Mouse (Mus musculus): Measurements from ENCODE around the gene Ntm. TPM values are rescaled to one million over a fixed set of nuclear protein-coding genes. Genes with fewer than 3 reads are reported as not detected.

Gene Ntm
- polyA plus RNA-seq, 2 experiments = 23.9 to 32.4 TPM

GRCm38 (mm10) chr9:29407954-29408353 lies 555.0 kb downstream of the Ntm start:
- no peaks in the 10 kb centered on the region for H3K36me3 ChIP-seq (ENCODE audit: control insufficient read depth, insufficient read depth, low read length)
- H3K4me2 ChIP-seq (replicated peaks; ENCODE audit: low read depth, low read length, severe bottlenecking) = no peak overlapping the region
- no peak overlapping the region for H3K27ac ChIP-seq (replicated peaks; ENCODE audit: low read depth, low read length)
- ATAC-seq (ENCODE audit: low FRiP score, low read depth) = no peak
- no peak for DNase-seq (ENCODE audit: low spot score)
- H3K4me3 ChIP-seq (replicated peaks; ENCODE audit: low read length) = no peak overlapping the region
- H3K9me3 ChIP-seq (ENCODE audit: control insufficient read depth, low read length) = no peaks in the 10 kb centered on the region
- no peak for TF ChIP-seq POLR2A (IDR thresholded peaks at IDR 0.05; ENCODE audit: borderline replicate concordance, extremely low read depth, insufficient read depth, insufficient read length)
- H3K4me1 ChIP-seq (ENCODE audit: control insufficient read depth, insufficient read depth, low read length) = peaks cover 7% of the 10 kb centered on the region; the same call in 1 of the 2 replicates
- peaks cover 37% of the 10 kb centered on the region for H3K27me3 ChIP-seq (ENCODE audit: control insufficient read depth, insufficient read depth, low read length)
- H3K9ac ChIP-seq (ENCODE audit: low read depth, low read length, severe bottlenecking) = no peak overlapping the region

- Histone ChIP-seq H3K27me3 (ENCODE audit: control insufficient read depth, insufficient read depth, low read length) (peaks cover 39% of the 10 kb centered on the region), H3K4me1 (ENCODE audit: control insufficient read depth, insufficient read depth, low read length) (peaks cover 4% of the 10 kb centered on the region; the same call in 1 of the 2 replicates), H3K4me2 (replicated peaks; ENCODE audit: low read depth, low read length, severe bottlenecking) (no peak overlapping the region), H3K4me3 (replicated peaks; ENCODE audit: low read length) (no peak overlapping the region), H3K36me3 (ENCODE audit: control insufficient read depth, insufficient read depth, low read length) (no peaks in the 10 kb centered on the region), H3K9me3 (ENCODE audit: control insufficient read depth, low read length) (no peaks in the 10 kb centered on the region), H3K9ac (ENCODE audit: low read depth, low read length, severe bottlenecking) (no peak overlapping the region), H3K27ac (replicated peaks; ENCODE audit: low read depth, low read length) (no peak overlapping the region)
- WGBS = 91% methylated on average over 2 of the region's 2 CpGs
- TF ChIP-seq POLR2A (IDR thresholded peaks at IDR 0.05; ENCODE audit: borderline replicate concordance, extremely low read depth, insufficient read depth, insufficient read length) = no peak
- ATAC-seq (ENCODE audit: low FRiP score, low read depth) = no peak
- no peak for DNase-seq (ENCODE audit: low spot score)
Measured at GRCm38 (mm10) chr9:29406973-29407372, 556.0 kb downstream of the Ntm start.

DNA sequence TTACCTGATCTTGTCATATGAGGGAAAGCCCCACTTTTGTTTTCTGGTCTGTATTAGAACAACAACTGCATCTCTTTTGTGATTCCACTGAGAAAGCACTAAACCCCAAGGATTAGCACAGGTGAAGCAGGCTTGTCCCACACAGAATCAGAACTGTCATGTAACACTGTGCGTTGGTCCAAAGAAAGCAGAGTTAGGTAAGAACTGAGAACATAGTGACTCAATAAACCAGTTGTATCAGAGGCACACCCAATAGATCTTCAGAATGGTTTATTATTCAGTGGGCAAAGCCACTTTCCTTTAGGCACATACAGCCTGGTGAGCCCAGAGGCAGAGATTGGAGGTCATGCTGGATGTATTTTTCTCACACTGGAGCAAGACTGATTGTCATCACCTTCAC lies 556.9 kb downstream of the Ntm start:
- ATAC-seq (ENCODE audit: low FRiP score, low read depth) = no peak

DNA sequence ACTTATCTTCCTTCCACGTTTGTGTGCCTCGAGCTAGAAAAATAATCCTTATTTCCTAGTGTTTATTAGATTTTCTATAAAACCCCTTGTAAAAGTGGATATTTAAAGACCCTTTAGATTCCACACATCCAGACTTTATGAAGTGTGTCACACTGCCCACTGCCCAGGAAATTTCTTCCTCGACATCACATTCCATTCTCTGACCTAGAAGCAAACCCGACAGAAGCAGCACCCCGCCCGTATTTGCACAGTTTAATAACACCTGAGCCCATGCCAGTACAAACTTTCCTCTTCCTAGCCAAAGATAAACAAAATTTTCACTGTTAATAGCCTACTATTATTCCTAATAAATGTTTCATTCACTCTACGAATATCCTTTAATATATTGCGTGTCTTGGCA lies 562.8 kb downstream of the Ntm start:
- H3K9me3 ChIP-seq (ENCODE audit: control insufficient read depth, low read length) = no peaks in the 10 kb centered on the region
- no peak overlapping the region for H3K27ac ChIP-seq (replicated peaks; ENCODE audit: low read depth, low read length)
- H3K9ac ChIP-seq (ENCODE audit: low read depth, low read length, severe bottlenecking) = no peak overlapping the region
- 21% methylated on average over 8 of the region's 8 CpGs for WGBS
- peaks cover 39% of the 10 kb centered on the region for H3K27me3 ChIP-seq (ENCODE audit: control insufficient read depth, insufficient read depth, low read length)
- no peak for TF ChIP-seq POLR2A (IDR thresholded peaks at IDR 0.05; ENCODE audit: borderline replicate concordance, extremely low read depth, insufficient read depth, insufficient read length)
- no peak overlapping the region for H3K4me3 ChIP-seq (replicated peaks; ENCODE audit: low read length)
- ATAC-seq (ENCODE audit: low FRiP score, low read depth) (peak; percentile 67), DNase-seq (ENCODE audit: low spot score) (peak; percentile 44)
- H3K4me2 ChIP-seq (replicated peaks; ENCODE audit: low read depth, low read length, severe bottlenecking) = no peak overlapping the region
- H3K36me3 ChIP-seq (ENCODE audit: control insufficient read depth, insufficient read depth, low read length) = no peaks in the 10 kb centered on the region
- peaks cover 6% of the 10 kb centered on the region; the same call in 1 of the 2 replicates for H3K4me1 ChIP-seq (ENCODE audit: control insufficient read depth, insufficient read depth, low read length)

More for the DNA sequence above, 556.9 kb downstream of the Ntm start:
- Histone ChIP-seq H3K9ac (ENCODE audit: low read depth, low read length, severe bottlenecking) (no peak overlapping the region), H3K4me3 (replicated peaks; ENCODE audit: low read length) (no peak overlapping the region), H3K36me3 (ENCODE audit: control insufficient read depth, insufficient read depth, low read length) (no peaks in the 10 kb centered on the region), H3K4me1 (ENCODE audit: control insufficient read depth, insufficient read depth, low read length) (peaks cover 4% of the 10 kb centered on the region; the same call in 1 of the 2 replicates), H3K27ac (replicated peaks; ENCODE audit: low read depth, low read length) (no peak overlapping the region), H3K27me3 (ENCODE audit: control insufficient read depth, insufficient read depth, low read length) (peaks cover 40% of the 10 kb centered on the region), H3K4me2 (replicated peaks; ENCODE audit: low read depth, low read length, severe bottlenecking) (no peak overlapping the region), H3K9me3 (ENCODE audit: control insufficient read depth, low read length) (no peaks in the 10 kb centered on the region)
- no peak for DNase-seq (ENCODE audit: low spot score)
- TF ChIP-seq POLR2A (IDR thresholded peaks at IDR 0.05; ENCODE audit: borderline replicate concordance, extremely low read depth, insufficient read depth, insufficient read length) = no peak
- WGBS = 93% methylated on average over 1 of the region's 1 CpGs

- DNase-seq (ENCODE audit: low spot score) (no peak), ATAC-seq (ENCODE audit: low FRiP score, low read depth) (no peak)
- Histone ChIP-seq H3K27ac (replicated peaks; ENCODE audit: low read depth, low read length) (no peak overlapping the region), H3K36me3 (ENCODE audit: control insufficient read depth, insufficient read depth, low read length) (no peaks in the 10 kb centered on the region), H3K9me3 (ENCODE audit: control insufficient read depth, low read length) (no peaks in the 10 kb centered on the region), H3K27me3 (ENCODE audit: control insufficient read depth, insufficient read depth, low read length) (peaks cover 37% of the 10 kb centered on the region), H3K9ac (ENCODE audit: low read depth, low read length, severe bottlenecking) (no peak overlapping the region), H3K4me2 (replicated peaks; ENCODE audit: low read depth, low read length, severe bottlenecking) (no peak overlapping the region), H3K4me1 (ENCODE audit: control insufficient read depth, insufficient read depth, low read length) (peaks cover 6% of the 10 kb centered on the region; the same call in 1 of the 2 replicates), H3K4me3 (replicated peaks; ENCODE audit: low read length) (no peak overlapping the region)
- TF ChIP-seq POLR2A (IDR thresholded peaks at IDR 0.05; ENCODE audit: borderline replicate concordance, extremely low read depth, insufficient read depth, insufficient read length) = no peak
- 91% methylated on average over 5 of the region's 5 CpGs for WGBS
Measured at GRCm38 (mm10) chr9:29396101-29396500, 566.8 kb downstream of the Ntm start.

DNA sequence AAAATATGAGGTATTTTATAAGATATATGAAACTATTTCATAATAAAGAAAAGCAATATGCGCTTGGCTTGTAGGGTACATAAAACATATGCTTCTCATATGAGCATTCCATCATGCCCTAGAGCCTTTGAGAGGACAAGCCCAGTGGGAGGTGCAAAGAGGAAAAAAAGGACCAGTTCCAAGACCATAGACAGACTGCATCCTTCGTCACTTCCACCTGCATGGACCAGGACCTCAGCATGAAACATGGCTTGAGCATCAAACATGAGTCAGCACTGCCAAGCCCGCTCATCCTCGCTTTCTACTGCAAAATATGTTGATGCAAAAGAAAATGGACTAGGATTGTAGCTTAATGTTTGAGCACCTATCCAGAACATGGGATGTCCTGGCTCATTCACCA lies 569.8 kb downstream of the Ntm start:
- Histone ChIP-seq H3K36me3 (ENCODE audit: control insufficient read depth, insufficient read depth, low read length) (no peaks in the 10 kb centered on the region), H3K9me3 (ENCODE audit: control insufficient read depth, low read length) (no peaks in the 10 kb centered on the region), H3K4me1 (ENCODE audit: control insufficient read depth, insufficient read depth, low read length) (no peaks in the 10 kb centered on the region), H3K27ac (replicated peaks; ENCODE audit: low read depth, low read length) (no peak overlapping the region), H3K27me3 (ENCODE audit: control insufficient read depth, insufficient read depth, low read length) (peaks cover 50% of the 10 kb centered on the region), H3K9ac (ENCODE audit: low read depth, low read length, severe bottlenecking) (no peak overlapping the region), H3K4me2 (replicated peaks; ENCODE audit: low read depth, low read length, severe bottlenecking) (no peak overlapping the region), H3K4me3 (replicated peaks; ENCODE audit: low read length) (no peak overlapping the region)
- ATAC-seq (ENCODE audit: low FRiP score, low read depth) (no peak), DNase-seq (ENCODE audit: low spot score) (no peak)
- TF ChIP-seq POLR2A (IDR thresholded peaks at IDR 0.05; ENCODE audit: borderline replicate concordance, extremely low read depth, insufficient read depth, insufficient read length) = no peak
- 79% methylated on average over 4 of the region's 4 CpGs for WGBS
